Mouse (Mus musculus): Measurements from ENCODE around the gene Prr15.

Gene Prr15

DNA sequence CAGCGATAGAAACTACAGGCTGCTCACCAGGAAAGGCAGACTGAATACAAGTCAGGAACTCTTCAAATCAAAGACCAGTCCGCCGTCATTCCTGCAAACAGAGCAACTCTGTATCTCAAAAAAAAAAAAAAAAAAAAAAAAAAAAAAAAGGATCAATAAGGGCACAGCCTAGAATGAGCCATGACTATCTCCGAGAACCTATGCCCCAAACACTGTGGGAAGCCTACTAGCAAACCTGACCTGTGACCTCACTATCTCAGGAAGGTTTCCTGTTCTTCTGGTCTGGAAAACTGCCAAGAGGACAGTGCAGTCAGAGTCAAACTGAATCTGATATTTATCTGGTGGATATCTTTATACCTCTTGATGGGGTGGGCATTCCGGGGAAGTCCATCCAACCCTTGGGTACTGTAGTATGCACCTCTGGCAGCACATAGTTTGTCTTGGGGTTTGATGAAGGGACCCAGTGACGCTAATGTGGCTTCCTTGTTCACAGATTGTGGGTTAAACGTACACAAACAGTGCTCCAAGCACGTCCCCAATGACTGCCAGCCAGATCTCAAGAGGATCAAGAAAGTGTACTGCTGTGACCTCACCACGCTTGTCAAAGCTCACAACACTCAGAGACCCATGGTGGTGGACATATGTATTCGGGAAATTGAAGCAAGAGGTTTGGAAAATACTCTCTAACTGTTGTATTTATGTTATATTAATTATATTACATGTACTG, 35.7 kb upstream of the Prr15 start:
- TF ChIP-seq POU5F1 (IDR thresholded peaks at IDR 0.05; ENCODE audit: borderline replicate concordance, low read length) (no peak), CTCF (conservative IDR thresholded peaks at IDR 0.05; ENCODE audit: low read length) (no peak), NANOG (IDR thresholded peaks at IDR 0.05; ENCODE audit: borderline replicate concordance, low read length) (no peak)
- H3K4me1 ChIP-seq (replicated peaks; ENCODE audit: low read depth, low read length): peaks cover 2% of the 10 kb centered on the region; the same call in 1 of the 2 replicates
- H3K9me3 ChIP-seq (ENCODE audit: low read length): no peaks in the 10 kb centered on the region
- H3K27me3 ChIP-seq (ENCODE audit: insufficient read depth, low read length): no peaks in the 10 kb centered on the region
- no peaks in the 10 kb centered on the region for H3K36me3 ChIP-seq (ENCODE audit: insufficient read depth, low read length)
- no peak overlapping the region for H3K4me3 ChIP-seq (replicated peaks; ENCODE audit: low read length)

DNA sequence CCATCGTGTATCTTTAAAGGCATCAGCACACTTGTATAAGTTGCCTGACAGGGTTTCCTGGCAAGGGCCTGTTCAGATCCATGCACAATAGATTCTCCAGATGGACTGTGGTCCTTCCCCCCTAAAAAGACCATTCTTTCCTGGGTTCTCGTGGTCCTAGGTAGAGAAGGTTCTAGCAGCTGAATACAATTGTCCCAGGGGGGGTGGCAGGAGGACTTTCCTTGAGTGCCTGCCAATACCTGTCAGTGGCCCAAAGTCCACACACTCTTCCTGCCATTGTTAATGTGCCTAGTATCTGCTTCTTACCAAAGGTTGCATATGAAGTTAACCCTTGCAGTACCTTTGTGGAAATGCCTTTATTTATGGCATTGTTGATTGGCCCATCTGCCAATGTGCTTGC, 28.4 kb upstream of the Prr15 start:
- no peaks in the 10 kb centered on the region for H3K9me3 ChIP-seq (ENCODE audit: low read length)
- no peak for TF ChIP-seq CTCF (conservative IDR thresholded peaks at IDR 0.05; ENCODE audit: low read length)
- TF ChIP-seq POU5F1 (IDR thresholded peaks at IDR 0.05; ENCODE audit: borderline replicate concordance, low read length): no peak
- no peak overlapping the region for H3K4me3 ChIP-seq (replicated peaks; ENCODE audit: low read length)
- H3K27me3 ChIP-seq (ENCODE audit: insufficient read depth, low read length): no peaks in the 10 kb centered on the region
- peaks cover 7% of the 10 kb centered on the region; the same call in 1 of the 2 replicates for H3K36me3 ChIP-seq (ENCODE audit: insufficient read depth, low read length)
- H3K4me1 ChIP-seq (replicated peaks; ENCODE audit: low read depth, low read length): peaks cover 9% of the 10 kb centered on the region

DNA sequence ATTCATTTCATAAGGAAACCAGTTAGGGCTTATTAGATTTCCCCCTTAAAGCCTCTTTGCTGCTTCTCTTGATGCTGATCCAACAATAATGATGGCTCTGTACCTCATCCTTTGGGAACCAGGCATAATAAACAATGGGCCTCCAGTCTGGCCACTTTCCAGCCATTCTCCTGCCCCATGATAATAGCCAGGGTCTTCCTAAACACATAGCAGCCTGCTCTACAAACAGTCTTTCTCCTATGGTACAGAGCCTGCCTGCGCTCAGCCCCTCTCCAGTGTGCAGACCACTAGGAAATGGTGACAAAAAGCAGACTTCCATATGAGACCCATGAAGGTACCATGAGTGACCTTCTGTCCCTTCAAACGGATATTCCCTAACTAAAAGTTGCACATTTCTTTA, 26.2 kb upstream of the Prr15 start:
- Histone ChIP-seq H3K9me3 (ENCODE audit: low read length) (no peaks in the 10 kb centered on the region), H3K4me1 (replicated peaks; ENCODE audit: low read depth, low read length) (peaks cover 9% of the 10 kb centered on the region), H3K36me3 (ENCODE audit: insufficient read depth, low read length) (peaks cover 7% of the 10 kb centered on the region; the same call in 1 of the 2 replicates), H3K4me3 (replicated peaks; ENCODE audit: low read length) (no peak overlapping the region), H3K27me3 (ENCODE audit: insufficient read depth, low read length) (no peaks in the 10 kb centered on the region)
- TF ChIP-seq NANOG (IDR thresholded peaks at IDR 0.05; ENCODE audit: borderline replicate concordance, low read length) (no peak), POU5F1 (IDR thresholded peaks at IDR 0.05; ENCODE audit: borderline replicate concordance, low read length) (no peak), CTCF (conservative IDR thresholded peaks at IDR 0.05; ENCODE audit: low read length) (no peak)

GRCm38 (mm10) chr6:54305777-54306176, 19.9 kb upstream of the Prr15 start:
- H3K27me3 ChIP-seq (ENCODE audit: insufficient read depth, low read length): no peaks in the 10 kb centered on the region
- H3K9me3 ChIP-seq (ENCODE audit: low read length): no peaks in the 10 kb centered on the region
- no peaks in the 10 kb centered on the region for H3K4me1 ChIP-seq (replicated peaks; ENCODE audit: low read depth, low read length)
- H3K4me3 ChIP-seq (replicated peaks; ENCODE audit: low read length): no peak overlapping the region
- no peaks in the 10 kb centered on the region for H3K36me3 ChIP-seq (ENCODE audit: insufficient read depth, low read length)
- no peak for TF ChIP-seq POU5F1 (IDR thresholded peaks at IDR 0.05; ENCODE audit: borderline replicate concordance, low read length)
- TF ChIP-seq CTCF (conservative IDR thresholded peaks at IDR 0.05; ENCODE audit: low read length): no peak
- no peak for TF ChIP-seq NANOG (IDR thresholded peaks at IDR 0.05; ENCODE audit: borderline replicate concordance, low read length)

GRCm38 (mm10) chr6:54313071-54313470, 12.6 kb upstream of the Prr15 start:
- TF ChIP-seq CTCF (conservative IDR thresholded peaks at IDR 0.05; ENCODE audit: low read length): no peak
- TF ChIP-seq POU5F1 (IDR thresholded peaks at IDR 0.05; ENCODE audit: borderline replicate concordance, low read length): no peak
- TF ChIP-seq NANOG (IDR thresholded peaks at IDR 0.05; ENCODE audit: borderline replicate concordance, low read length): no peak
- H3K9me3 ChIP-seq (ENCODE audit: low read length): no peaks in the 10 kb centered on the region
- H3K27me3 ChIP-seq (ENCODE audit: insufficient read depth, low read length): no peaks in the 10 kb centered on the region
- no peaks in the 10 kb centered on the region for H3K36me3 ChIP-seq (ENCODE audit: insufficient read depth, low read length)
- peaks cover 4% of the 10 kb centered on the region for H3K4me1 ChIP-seq (replicated peaks; ENCODE audit: low read depth, low read length)
- no peak overlapping the region for H3K4me3 ChIP-seq (replicated peaks; ENCODE audit: low read length)

DNA sequence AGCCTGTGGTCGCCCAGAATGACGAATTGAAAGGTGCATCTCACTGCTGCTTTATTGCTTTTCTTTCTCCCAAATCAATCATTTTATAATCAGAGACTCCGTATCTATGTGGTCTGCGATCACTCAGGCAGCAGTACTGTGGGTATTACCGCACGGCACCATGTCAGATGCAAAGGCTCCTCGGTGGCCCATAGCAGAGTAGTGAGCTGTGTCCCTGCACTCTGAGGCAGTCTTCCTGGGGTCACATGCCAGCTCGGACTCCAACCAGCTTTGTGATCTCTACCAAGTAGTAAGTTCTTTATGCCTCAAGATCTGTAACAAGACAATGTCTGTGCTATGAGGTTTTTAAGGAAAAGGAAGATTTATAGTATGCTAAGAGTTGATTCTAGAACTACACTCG, 7.0 kb upstream of the Prr15 start:
- TF ChIP-seq POU5F1 (IDR thresholded peaks at IDR 0.05; ENCODE audit: borderline replicate concordance, low read length) (no peak), CTCF (conservative IDR thresholded peaks at IDR 0.05; ENCODE audit: low read length) (no peak), NANOG (IDR thresholded peaks at IDR 0.05; ENCODE audit: borderline replicate concordance, low read length) (no peak)

DNA sequence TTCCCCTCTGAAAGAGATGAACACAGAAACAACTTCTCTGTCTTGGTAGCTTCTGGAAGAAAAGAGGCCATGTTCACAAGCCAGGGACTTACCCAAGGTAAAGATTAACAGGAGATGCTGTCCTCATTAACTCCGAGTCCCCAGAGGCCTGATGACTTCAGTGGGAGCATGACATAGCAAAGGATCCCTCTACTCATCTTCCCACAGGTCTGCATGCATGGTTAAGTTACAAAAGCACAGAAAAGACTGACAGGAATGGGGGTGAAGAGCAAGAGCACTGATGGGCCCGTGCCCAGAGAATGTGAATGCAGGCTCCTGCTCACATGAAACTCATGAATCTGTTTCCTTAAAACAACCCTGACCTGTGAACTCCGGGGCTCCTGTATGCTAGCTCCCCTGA, 6.4 kb upstream of the Prr15 start:
- Histone ChIP-seq H3K27me3 (ENCODE audit: insufficient read depth, low read length) (peaks cover 7% of the 10 kb centered on the region; the same call in 1 of the 2 replicates), H3K4me3 (replicated peaks; ENCODE audit: low read length) (no peak overlapping the region), H3K4me1 (replicated peaks; ENCODE audit: low read depth, low read length) (peaks cover 4% of the 10 kb centered on the region), H3K36me3 (ENCODE audit: insufficient read depth, low read length) (no peaks in the 10 kb centered on the region), H3K9me3 (ENCODE audit: low read length) (no peaks in the 10 kb centered on the region)
- TF ChIP-seq NANOG (IDR thresholded peaks at IDR 0.05; ENCODE audit: borderline replicate concordance, low read length) (no peak), CTCF (conservative IDR thresholded peaks at IDR 0.05; ENCODE audit: low read length) (no peak), POU5F1 (IDR thresholded peaks at IDR 0.05; ENCODE audit: borderline replicate concordance, low read length) (no peak)

More for the DNA sequence above, 7.0 kb upstream of the Prr15 start:
- peaks cover 4% of the 10 kb centered on the region for H3K4me1 ChIP-seq (replicated peaks; ENCODE audit: low read depth, low read length)
- no peaks in the 10 kb centered on the region for H3K36me3 ChIP-seq (ENCODE audit: insufficient read depth, low read length)
- no peaks in the 10 kb centered on the region for H3K9me3 ChIP-seq (ENCODE audit: low read length)
- no peak overlapping the region for H3K4me3 ChIP-seq (replicated peaks; ENCODE audit: low read length)
- H3K27me3 ChIP-seq (ENCODE audit: insufficient read depth, low read length): peaks cover 2% of the 10 kb centered on the region; the same call in 1 of the 2 replicates

DNA sequence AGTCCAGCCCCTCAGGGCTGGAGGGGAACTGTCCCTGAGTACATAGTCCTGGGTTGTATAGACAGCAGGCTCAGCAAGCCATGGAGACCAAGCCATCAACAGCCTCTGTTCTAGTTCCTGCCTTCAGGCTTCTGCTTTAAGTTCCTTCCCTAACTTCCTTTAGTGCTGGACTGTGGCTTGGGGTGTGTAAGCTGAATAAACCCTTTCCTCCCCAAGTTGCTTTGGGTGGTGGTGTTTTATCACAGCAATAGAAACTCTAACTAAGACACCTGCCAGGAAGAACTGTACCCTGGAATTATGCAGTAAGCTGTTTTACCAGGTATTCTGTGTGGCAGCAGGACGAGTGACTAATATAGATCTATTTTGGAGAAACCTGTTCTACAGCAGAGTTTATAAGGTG, 5.4 kb upstream of the Prr15 start:
- no peak for TF ChIP-seq POU5F1 (IDR thresholded peaks at IDR 0.05; ENCODE audit: borderline replicate concordance, low read length)
- no peak for TF ChIP-seq NANOG (IDR thresholded peaks at IDR 0.05; ENCODE audit: borderline replicate concordance, low read length)
- TF ChIP-seq CTCF (conservative IDR thresholded peaks at IDR 0.05; ENCODE audit: low read length): no peak
- H3K4me3 ChIP-seq (replicated peaks; ENCODE audit: low read length): no peak overlapping the region
- H3K36me3 ChIP-seq (ENCODE audit: insufficient read depth, low read length): no peaks in the 10 kb centered on the region
- peaks cover 17% of the 10 kb centered on the region for H3K27me3 ChIP-seq (ENCODE audit: insufficient read depth, low read length)
- peaks cover 3% of the 10 kb centered on the region for H3K4me1 ChIP-seq (replicated peaks; ENCODE audit: low read depth, low read length)
- no peaks in the 10 kb centered on the region for H3K9me3 ChIP-seq (ENCODE audit: low read length)
